Mouse (Mus musculus): ENCODE measurements around the gene Cxcl10. TPM values are rescaled to one million over a fixed set of nuclear protein-coding genes. Genes with fewer than 3 reads are reported as not detected.
A peak's percentile ranks its signal among the peaks of the same experiment; 100 is the strongest.

Gene Cxcl10
- under 1 TPM in 1 of 2 experiments, not detected in 1; 0.49 TPM for total RNA-seq (2021)

DNA sequence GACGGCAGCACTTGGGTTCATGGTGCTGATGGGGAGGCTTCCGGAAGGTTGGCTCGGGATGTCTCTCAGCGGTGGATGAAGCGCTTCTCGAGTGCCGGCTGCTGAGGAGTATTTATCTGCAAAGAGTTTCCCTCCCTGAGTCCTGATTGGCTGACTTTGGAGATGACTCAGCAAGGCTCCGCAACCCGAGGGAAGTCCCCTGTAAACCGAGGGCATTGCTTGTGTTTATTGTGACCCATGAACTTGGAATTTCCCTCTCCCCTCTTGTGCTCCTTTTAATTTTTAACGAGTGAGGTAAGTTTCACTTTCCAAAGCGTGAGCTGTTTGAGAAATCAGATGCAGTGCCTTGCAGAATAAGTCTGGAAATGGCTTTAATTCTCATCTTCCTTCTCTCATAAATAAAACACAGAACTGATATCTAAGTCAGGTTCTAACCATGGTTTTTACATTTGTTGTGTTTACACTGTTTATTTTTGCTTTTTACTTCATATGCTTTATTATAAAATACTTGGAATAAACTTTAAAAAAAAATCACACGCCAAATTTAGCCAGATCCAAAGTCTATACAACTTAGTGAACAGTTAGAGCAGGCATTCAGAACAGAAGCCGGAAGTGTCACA is at the start of gene Cxcl10:
Gene Cxcl10, minus strand, starts transcription at position 96 of the 620 bp plus-strand sequence.
- DNase-seq (ENCODE audit: low spot score in 2 of 2): peak; percentile 17 to 20
- intact Hi-C loops (cut with DNase I): no loop called here

GRCm38 (mm10) chr5:92398153-92398552 is 49.5 kb upstream of the Cxcl10 start:
- DNase-seq (ENCODE audit: low spot score in 2 of 2): peak; percentile 43 to 56
- intact Hi-C loops (cut with DNase I): no loop called here

DNA sequence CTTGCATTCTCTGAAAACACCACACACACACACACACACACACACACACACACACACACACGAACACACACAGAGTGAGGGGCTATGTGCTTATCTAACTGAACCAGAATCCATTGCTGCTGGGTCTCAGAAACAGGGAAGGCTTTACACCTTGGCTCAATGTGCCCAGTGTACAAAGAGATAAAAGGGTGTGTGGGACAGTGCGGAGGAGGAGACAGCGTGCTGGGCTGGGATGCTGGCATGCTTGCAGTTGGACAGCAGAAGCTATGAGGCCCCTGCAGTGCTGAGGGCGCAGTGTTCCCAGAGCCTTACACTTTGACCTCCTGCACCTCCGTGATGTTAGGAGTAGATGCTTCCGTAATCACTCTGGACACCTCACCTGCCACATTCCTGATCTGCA is 47.8 kb upstream of the Cxcl10 start:
- DNase-seq (ENCODE audit: low spot score in 2 of 2): no peak
- intact Hi-C loops (cut with DNase I): no loop called here

DNA sequence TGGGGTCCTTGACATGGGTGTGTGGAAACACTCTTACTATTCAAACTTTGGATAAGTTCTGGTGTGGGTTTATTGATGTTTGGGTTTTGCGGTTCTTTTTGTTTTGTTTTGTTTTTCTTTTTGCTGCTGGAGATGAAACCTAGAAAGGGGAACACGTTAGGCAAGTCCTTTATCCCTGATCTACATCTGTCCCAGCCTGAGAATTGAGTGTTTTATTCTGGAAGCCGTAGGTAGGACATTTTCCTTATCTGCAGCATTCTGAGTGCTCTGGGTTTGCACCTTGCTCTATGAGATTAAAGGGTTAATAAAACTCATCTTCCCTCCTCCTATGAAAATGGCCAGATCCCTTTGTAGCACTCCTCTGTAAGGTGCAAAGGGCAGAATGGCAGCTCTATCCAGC is 47.1 kb upstream of the Cxcl10 start:
- no peak for DNase-seq (ENCODE audit: low spot score in 2 of 2)
- intact Hi-C loops (cut with DNase I): no loop called here

- intact Hi-C loops (cut with DNase I): no loop called here
- DNase-seq (ENCODE audit: low spot score in 2 of 2): no peak
These were observed 45.2 kb upstream of the Cxcl10 start for GRCm38 (mm10) chr5:92393863-92394262.

GRCm38 (mm10) chr5:92392542-92392941 is 43.9 kb upstream of the Cxcl10 start:
- DNase-seq (ENCODE audit: low spot score in 2 of 2): no peak

GRCm38 (mm10) chr5:92390615-92391014 is 41.9 kb upstream of the Cxcl10 start:
- intact Hi-C loops (cut with DNase I): no loop called here
- DNase-seq (ENCODE audit: low spot score in 2 of 2): peak in 1 of 2 experiments; percentile 30

More at GRCm38 (mm10) chr5:92392542-92392941, 43.9 kb upstream of the Cxcl10 start:
- intact Hi-C loops (cut with DNase I): no loop called here

GRCm38 (mm10) chr5:92389977-92390376 is 41.3 kb upstream of the Cxcl10 start:
- intact Hi-C loops (cut with DNase I): no loop called here
- DNase-seq (ENCODE audit: low spot score in 2 of 2): no peak

DNA sequence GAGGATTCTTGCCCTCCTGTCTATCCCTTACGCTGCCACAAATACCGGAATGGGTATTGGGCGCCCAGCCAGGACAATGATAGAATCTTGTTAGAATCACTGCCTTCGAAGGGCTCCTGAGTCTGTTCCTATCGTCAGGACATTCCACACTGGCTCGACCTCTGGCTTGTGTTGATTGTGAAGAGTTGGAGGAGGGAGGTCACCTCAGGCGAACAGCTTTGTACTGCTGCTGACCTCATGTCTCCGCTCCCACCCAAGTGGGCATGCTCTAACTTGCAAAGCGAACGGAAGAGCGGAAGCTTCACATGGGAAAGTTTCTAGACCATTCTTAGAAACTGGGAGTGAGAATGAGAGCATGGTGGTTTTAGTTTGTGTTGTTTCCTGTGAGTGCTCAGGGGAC is 38.7 kb upstream of the Cxcl10 start:
- intact Hi-C loops (cut with DNase I): no loop called here
- DNase-seq (ENCODE audit: low spot score in 2 of 2): no peak

GRCm38 (mm10) chr5:92386643-92387042 is 38.0 kb upstream of the Cxcl10 start:
- intact Hi-C loops (cut with DNase I): no loop called here
- no peak for DNase-seq (ENCODE audit: low spot score in 2 of 2)

- intact Hi-C loops (cut with DNase I): no loop called here
- no peak for DNase-seq (ENCODE audit: low spot score in 2 of 2)
These were observed 37.4 kb upstream of the Cxcl10 start for GRCm38 (mm10) chr5:92386102-92386501.

DNA sequence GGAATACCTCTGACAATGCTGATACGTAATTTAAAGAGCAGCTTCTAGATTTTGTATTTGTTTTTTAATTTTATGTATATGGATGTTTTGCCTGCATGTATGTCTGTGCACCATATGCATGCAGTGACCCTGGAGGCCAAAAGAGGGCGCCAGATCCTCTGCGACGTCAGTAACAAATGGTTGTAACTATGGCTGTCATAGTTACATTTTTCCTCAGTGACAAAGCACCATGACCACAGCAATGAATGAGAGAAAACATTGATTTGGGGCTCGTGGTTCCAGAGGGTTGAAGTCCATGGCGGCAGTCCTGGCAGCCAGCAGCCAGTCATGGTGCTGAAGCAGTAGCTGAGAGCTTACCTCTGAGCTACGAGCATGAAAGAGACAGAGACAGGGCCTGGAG is 36.2 kb upstream of the Cxcl10 start:
- no peak for DNase-seq (ENCODE audit: low spot score in 2 of 2)
- intact Hi-C loops (cut with DNase I): no loop called here

DNA sequence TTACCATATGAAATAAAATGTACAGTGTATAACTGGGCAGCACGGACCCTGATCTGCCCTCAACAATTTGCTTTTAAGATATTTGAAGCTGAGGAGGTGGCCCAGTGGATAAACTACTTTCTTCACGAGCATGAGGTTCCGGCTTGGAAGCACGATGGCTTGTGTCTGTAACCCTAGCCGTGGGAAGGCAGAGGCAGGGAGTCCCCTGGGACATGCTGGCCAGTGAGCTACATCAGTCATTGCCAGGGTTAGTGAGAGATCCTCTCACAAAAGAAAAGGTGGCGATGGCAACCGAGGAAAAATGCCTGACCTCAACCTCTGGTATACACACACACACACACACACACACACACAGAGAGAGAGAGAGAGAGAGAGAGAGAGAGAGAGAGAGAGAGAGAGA is 35.1 kb upstream of the Cxcl10 start:
- no peak for DNase-seq (ENCODE audit: low spot score in 2 of 2)
- intact Hi-C loops (cut with DNase I): no loop called here

DNA sequence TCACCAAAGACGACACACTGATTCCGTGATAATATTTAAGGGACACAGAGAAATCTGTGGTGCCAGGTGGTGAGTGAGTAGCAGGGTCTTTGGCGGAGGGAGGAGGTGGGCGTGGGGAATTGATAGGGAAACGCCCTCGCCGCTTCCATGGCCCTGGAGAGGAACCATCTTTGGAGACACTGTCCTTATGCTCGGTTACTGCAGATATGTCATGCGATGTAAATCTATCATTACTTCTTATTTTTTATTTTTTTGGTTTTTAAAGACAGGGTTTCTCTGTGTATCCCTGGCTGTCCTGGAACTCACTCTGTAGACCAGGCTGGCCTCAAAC is 33.6 kb upstream of the Cxcl10 start:
- intact Hi-C loops (cut with DNase I): no loop called here

GRCm38 (mm10) chr5:92381550-92382348 is 33.1 kb upstream of the Cxcl10 start:
- peak; percentile 63 to 71 for DNase-seq (ENCODE audit: low spot score in 2 of 2)

More for the DNA sequence above, 33.6 kb upstream of the Cxcl10 start:
- DNase-seq (ENCODE audit: low spot score in 2 of 2): no peak

DNA sequence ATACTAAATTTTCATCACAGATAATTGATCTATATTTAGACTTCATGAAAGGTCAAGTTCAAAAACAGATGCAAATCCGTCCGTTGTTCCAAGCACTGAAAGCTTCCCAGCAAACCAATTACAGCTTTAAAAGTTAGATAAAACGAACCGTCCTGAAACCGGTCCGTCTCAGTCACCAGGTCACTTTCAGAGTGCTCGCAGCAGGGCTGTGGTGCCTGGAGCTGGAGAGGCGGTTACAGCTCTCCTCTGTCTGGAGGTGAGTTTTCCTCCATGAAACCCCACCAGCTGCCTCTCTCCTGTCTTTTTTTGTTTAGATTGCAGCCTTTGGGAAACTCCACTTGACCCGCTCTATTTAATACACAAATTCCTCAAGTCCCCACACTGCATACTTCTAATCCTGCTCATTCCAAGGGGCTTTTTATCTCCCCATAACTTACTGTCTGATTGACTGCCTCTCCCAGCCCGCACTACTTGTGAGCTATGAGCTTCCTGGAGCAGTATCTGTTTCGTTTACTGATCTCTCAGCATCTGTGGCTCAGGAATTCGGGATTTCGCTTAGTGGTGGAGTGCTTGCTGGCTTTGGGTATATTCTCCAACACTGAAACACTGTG is 28.2 kb upstream of the Cxcl10 start:
- intact Hi-C loops (cut with DNase I): no loop called here
- no peak for DNase-seq (ENCODE audit: low spot score in 2 of 2)

More at GRCm38 (mm10) chr5:92381550-92382348, 33.1 kb upstream of the Cxcl10 start:
- intact Hi-C loops (cut with DNase I): loop anchor here (1.0 kb wide), 1 partner anchor 69 kb away; no protein-coding TSS in a partner anchor

DNA sequence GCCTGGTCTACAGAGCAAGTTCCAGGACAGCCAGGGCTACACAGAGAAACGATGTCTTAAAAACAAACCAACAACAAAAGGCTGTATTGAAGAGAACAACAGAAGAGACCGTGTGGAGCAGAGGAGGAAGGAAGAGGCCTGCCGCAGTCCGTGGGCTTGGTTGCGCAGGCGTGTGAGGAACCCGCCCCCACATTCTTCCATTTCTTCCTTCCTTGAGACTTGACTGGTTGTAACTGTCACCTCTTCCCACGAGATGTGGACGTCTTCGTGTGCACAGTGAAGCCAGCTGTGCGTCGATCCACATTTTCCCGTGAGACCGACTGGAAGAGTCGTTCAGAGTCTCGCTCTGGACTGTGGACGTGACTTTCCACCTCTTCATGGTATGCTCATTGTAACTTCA is 26.7 kb upstream of the Cxcl10 start:
- intact Hi-C loops (cut with DNase I): no loop called here
- no peak for DNase-seq (ENCODE audit: low spot score in 2 of 2)

DNA sequence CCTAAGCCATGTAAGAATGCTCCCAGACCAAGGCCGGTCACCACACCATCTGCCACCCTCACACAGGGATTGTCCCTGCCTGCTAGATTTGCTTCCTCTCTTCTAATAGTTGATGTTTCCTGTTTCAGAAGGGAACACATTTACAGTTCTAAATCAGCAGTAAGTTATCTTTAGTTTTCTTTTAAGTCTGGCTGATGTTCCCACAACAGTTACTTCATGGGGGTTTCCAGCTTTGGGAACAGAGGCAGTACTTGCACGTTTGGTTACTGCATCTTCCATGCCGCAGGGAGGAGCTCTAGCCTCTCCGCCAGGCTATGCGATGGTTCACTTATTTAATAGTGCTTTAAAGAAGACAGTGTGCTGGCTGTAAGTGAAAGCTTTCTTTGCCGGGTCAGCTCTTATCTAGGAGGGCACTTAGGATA is 26.0 kb upstream of the Cxcl10 start:
- no peak for DNase-seq (ENCODE audit: low spot score in 2 of 2)
- intact Hi-C loops (cut with DNase I): no loop called here

DNA sequence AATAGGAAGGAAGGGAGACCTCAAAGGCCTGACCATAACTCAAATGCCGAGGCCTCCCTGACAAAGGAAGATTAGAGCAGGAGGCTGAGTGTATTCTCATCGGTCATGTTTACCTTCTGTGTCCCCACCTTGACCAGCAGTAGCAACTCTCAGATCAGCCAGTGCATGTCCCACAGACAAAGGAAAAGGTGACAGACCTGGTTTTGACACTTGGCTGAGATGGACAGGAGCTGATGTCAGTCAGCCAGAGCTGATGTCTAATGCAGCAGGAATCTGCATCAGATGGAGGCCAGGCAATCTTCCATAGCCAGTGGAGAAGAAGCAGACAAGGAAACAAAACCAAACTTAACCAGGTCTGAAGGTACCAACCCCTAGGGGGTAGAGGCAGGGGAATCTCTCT is 23.9 kb upstream of the Cxcl10 start:
- intact Hi-C loops (cut with DNase I): no loop called here
- no peak for DNase-seq (ENCODE audit: low spot score in 2 of 2)

- no peak for DNase-seq (ENCODE audit: low spot score in 2 of 2)
These were observed 22.8 kb upstream of the Cxcl10 start for GRCm38 (mm10) chr5:92371361-92371976.

More at GRCm38 (mm10) chr5:92371361-92371976, 22.8 kb upstream of the Cxcl10 start:
- intact Hi-C loops (cut with DNase I): no loop called here
